Mouse (Mus musculus) heart, postnatal 25 days (tissue): Measurements from ENCODE around the gene Stk16. TPM values are rescaled to one million over a fixed set of nuclear protein-coding genes. Genes with fewer than 3 reads are reported as not detected.

Experiments
- DNase-seq: peaks from one replicate; pipeline ENCODE4 v3.0.0; 2022; ENCODE audit warnings: low spot score
- intact Hi-C: fragments of 180-260 bp; cut with DNase I; formaldehyde crosslinking; loops from one replicate; pipeline ENCODE4 v1.15.1; 2025
- total RNA-seq, 2 experiments: library from RNA; stranded (reverse); gene quantifications; 2 replicates each; pipeline ENCODE4 v1.2.3; 2021

Stk16 gene
- 10 to 100 TPM; 45.2 to 48.8 TPM for total RNA-seq

DNA sequence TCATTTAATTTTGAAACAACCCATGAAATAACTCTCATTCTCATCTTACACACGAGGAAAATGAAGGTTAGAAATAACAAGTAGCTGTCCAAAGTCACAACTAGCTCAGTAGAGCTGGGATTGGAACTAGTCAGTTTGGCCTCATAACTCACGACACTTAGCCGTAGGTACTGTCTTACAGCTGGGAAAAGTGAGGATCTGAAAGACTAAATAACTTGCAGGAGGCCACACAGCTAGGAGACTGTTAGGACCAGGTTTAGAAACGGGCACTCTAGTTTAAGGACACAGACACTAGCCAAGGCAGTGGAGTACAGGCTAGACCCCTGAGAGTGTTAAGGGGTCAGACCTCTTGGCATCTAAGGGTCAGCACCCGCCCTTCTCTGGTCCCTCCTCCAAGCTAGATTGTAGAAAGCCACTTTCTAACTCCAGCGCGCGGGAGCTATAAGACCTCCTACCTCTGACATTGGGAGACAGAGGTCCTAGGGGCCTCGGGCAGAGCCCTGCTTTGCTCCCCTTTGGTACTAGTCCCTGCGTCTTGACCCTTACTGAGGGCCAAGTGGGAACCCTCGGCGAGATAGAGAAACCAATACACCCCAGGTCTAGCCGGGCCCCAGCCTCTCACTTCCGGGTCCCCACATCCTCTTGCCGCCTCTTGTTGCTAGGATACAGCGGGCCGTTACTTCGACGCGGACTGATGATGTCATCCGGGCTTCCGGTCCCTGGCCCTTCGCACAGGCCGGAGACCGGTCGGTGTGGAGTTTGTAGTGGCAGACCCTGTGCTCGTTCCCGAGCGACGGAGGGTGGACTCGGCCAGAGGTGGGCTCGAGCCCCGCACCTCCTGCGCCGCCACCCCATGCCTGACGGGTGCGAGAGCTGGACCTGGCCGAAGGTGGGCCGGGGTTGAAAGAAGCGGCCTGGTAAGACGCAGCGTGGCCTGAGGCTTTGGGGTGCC lies at the start of gene Stk16, which contains the start of gene Glb1l:
Gene Stk16, plus strand, starts transcription at position 703 of the 952 bp plus-strand sequence.
Gene Glb1l, minus strand, starts transcription at position 678 of the 952 bp plus-strand sequence.
- intact Hi-C loops = loop anchor here (2.0 kb wide), 1 partner anchor 40 kb away; no protein-coding TSS in a partner anchor
- peak; percentile 92 for DNase-seq

DNA sequence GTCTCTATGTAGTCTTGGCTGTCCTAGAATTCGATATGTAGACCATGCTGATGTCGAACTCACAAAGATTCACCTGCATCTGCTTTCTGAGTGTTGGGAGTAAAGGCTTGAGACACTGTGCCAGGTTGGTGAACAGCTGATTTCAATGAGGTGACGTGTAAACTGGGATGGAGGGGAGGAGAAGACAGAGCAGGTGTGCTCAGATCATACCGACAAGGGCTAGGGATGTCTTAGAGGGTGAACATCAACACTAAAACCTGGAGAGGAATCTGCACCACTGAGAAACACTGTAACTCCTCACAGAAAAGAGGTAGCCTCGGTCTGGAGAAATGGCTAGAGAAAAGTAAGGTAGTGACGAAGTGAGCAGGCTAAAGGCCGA lies 42.6 kb upstream of the Stk16 start:
- intact Hi-C loops = loop anchor here (2.0 kb wide), 1 partner anchor 25 kb away; the partner anchor contains the start of genes Cnppd1 and Retreg2
- no peak for DNase-seq

DNA sequence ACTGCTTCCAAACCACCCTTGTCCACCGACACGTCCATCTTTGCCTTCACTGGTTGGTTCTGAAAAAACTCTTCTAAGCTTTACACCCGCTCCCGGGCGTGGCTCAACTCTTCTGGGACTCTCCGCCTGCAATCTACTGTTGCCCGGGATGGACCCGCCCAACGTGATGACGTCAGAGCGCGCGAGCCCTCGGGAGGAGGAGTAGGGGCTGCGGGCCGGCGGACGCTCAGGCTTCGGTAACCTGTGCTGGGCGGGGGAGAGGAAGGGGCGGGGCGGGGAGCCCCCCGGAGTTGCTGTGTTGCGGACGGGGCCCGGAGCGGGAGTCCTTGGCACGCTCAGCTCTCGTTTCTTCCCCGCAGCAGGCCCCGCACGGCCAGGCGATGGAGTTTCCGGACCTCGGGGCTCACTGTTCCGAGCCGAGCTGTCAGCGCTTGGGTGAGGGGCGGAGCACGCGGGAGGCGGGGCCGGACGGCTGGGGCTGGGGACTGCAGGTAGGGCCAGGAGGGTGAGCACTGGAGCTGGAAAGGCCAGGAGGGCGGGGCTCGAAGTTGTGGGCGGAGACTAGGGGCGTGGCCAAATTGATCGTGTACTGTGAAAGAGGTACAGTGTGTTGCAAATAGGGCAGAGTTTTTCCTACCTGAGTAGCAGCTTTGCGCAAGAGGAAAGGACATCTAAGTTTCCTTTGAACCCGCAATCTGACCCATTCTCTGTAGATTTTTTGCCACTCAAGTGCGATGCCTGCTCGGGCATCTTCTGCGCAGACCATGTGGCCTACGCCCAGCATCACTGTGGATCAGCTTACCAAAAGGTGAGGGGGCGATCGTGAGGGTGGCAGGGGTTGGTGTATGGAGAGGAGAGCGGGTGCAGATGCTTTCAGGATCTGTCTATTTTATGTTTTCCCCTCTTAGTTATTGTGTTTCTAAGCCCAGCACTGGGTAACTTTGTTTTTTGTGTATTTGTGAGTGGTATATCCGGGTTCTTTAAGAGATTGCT lies 41.9 kb upstream of the Stk16 start, which contains the start of gene Zfand2b:
Gene Zfand2b, plus strand, starts transcription at position 175 of the 993 bp plus-strand sequence.
- intact Hi-C loops = loop anchor here (2.0 kb wide), 1 partner anchor 26 kb away; the partner anchor contains the start of genes Cnppd1 and Retreg2
- peak; percentile 94 for DNase-seq

DNA sequence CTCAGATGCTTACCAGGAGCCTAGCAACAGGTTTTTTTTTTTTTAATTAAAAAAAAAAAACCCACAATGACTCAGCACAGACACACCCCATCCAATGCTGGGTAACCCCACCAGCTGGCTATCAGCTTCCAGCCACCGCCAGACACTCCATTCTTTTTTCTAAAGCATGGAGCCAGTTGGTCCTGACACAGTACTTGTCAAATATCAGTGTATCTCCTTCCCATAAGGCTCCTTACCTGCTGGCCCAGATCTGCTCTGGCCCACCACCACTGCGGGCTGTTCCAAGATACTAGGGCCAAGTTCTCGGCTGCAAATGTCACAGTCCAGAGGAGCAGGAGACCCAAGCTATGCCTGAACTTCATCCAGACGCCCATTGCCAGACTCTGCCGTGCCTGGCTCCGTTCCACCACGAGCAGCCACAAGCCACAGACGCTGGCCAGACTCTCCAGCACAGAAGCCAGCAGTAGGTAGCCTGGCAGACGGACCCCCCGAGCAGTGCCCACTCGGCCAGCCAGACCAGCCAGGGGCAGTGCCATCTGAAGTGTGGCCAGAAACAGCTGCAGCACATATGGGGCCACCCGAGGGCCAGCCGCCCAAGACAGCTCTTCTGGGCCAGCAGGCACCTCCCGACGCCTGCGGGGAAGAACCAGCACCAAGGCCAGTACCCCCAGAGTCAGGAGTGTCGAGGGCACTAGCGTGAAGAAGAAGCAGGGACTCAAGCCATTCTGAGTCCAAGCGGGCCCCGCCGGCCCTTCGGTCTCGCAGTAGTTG lies 31.1 kb upstream of the Stk16 start:
- no peak for DNase-seq
- intact Hi-C loops = no loop called here

DNA sequence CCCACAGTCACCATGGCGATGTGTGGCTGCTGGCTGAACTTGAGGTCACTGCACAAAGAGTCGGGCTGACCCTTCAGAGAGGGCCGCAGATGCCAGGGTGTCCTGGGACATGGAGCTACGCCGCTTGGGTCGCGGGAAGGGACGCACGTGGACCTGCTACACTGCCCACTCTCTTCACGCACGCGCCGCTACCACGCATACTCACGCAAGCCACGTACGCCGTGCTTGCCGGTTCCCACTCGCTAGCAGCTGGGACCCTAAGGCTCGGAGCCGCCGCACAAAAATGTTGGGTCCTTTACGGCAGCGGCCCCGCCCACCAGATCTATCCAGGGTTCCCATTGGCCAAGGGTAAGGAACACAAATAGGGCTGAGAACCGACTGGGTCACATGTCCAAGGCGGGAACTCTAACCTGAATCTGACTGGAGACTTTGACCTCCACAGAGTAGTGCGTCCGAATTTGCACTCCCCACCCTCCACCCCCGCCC lies 30.5 kb upstream of the Stk16 start, which contains the start of gene Abcb6:
Gene Abcb6, minus strand, starts transcription at position 288 of the 486 bp plus-strand sequence.
- intact Hi-C loops = no loop called here
- DNase-seq = peak; percentile 76

DNA sequence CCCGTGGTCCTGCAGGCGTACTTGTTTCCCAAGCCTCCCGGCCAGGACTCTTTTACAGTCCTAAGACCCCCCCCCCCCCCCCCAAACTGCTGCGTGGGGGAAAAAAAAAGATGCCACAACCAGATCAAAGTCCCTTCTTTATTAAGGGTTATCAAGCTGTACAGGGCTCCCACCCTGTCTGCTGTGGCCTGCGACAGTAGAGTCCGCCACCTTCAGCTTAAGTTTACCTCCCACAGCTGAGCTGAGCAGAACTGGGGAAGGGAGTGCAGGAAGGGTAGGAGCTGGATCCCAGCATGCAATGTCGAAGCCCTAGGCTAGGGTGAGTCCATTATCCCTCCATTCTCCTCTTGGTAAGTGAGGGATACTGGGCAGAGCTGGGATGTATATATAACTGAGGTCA lies 29.9 kb upstream of the Stk16 start:
- DNase-seq = no peak
- intact Hi-C loops = no loop called here

DNA sequence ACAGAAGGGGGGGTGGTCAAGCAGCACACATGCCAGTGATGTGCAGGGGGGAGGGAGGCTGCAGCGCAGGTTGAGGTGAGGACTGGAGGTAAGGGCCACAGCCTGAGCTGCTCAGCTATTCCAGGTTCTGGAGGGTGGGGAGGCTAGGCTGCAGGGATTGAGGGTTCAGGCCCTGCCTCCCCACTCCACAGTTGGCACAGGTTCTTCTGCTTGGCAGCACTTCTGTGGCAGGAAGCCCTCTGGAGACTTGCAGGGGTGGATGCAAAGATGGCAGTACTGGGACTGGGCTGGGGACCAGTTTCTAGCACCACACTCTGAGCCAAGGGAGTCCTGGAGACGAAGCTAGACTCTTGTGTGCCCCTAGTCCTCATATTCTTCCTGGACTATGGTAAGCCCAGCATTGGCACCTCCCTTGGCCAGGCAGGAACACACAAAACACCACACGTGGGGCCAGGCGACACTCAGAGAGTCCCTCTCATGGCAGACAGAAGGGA lies 29.2 kb upstream of the Stk16 start:
- DNase-seq = no peak
- intact Hi-C loops = no loop called here

DNA sequence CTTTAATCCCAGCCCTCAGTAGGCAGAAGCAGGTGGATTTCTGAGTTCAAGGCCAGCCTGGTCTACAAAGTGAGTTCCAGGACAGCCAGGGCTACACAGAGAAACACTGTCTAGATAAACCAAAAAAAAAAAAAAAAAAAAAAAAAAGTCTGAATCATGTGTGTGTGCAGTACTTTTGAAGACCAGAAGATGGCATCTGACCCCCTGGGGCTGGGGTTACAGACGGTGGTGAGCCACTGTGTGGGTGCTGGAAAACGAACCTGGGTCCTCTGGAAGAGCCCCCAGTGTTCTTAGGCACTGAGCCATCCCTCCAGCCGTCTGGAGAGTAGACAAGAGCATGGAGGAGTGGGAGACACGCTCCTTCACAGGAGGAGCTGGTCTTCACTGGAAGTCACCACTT lies 28.5 kb upstream of the Stk16 start:
- no peak for DNase-seq
- intact Hi-C loops = no loop called here

DNA sequence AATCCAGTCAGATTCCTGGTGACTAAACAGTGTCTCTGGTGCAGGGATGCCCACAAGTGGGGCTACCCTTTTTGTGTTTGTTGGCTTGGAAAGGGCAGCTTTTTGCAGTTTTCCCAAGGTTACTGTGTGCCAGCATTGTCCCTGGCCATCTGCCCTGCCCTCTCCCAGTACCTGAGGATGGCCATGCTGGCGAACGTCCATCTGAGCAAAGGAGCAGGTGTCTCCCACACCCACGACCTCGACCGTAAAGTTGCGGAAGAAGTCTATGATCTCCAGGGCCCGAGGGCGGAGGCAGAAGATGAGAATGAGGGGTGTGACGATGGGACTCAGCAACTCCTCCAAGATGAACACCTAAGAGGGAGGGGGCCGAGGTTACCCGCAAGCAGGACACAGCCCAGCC lies 25.1 kb upstream of the Stk16 start:
- DNase-seq = no peak
- intact Hi-C loops = no loop called here

DNA sequence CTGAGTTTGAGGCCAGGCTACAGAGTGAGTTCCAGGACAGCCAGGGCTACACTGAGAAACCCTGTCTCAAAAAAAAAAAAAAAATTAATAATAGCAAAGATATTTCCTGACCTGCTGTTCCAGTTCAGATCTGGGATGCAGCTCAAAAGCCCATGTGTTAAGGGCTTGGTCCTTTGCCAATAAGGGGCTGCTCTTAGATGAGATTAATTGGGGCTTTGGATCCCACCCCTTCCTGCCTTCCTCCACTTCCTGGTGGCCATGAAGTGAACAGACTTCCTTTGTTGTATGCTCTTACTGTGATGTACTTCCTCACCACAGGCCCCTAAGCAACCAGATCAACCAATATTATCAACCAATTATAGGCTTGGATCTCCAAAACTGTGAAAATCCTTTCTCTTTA lies 23.5 kb upstream of the Stk16 start:
- no peak for DNase-seq
- intact Hi-C loops = loop anchor here (2.0 kb wide), 1 partner anchor 16 kb away; no protein-coding TSS in a partner anchor

DNA sequence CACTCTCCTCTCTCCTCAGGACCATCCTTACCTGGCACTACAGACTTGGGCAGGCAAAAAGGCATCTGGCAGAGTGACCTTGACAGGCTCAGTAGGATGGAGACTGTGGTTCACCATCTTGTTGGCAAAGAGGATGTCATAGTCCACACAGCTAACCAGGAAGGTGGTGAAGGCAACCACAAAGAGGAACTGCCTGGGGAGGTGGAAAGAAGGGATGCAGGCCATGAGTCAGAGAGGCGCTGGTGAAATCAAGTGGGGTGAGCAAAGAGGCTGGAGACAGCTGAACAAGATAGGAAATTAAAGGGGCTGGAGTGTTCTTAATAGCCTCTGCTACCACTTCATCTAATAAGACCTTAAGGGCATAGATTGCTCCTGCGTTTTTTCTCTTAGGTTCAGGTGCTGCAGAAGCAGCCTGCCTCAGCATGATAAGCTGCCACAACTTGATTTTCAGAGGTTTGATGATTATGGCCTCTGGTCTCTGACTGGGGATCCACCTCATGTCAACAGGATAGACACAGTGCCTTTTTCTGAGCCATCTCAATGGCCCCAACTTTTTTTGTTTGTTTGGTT lies 22.6 kb upstream of the Stk16 start:
- no peak for DNase-seq
- intact Hi-C loops = loop anchor here (2.0 kb wide), 1 partner anchor 17 kb away; no protein-coding TSS in a partner anchor

DNA sequence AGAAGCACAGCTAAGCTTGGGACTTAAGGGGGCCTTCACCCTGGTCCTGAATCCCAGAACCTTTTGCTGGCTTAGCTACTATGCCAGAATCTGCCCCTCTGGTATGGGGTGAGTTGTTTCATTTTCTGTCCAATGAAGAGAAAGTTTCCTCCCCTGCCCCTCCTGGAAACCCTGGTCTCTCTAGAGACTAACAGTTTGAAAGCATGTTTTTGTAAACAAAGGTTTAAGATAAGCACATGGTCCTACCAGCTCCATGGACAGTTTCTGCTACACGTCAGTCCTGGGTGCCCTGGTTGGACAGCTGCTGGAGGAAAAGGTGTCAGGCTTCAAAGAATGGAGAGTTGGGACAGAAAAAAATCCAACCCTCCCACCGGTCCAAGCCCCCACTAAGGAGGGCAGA lies 20.1 kb upstream of the Stk16 start:
- intact Hi-C loops = no loop called here
- no peak for DNase-seq

DNA sequence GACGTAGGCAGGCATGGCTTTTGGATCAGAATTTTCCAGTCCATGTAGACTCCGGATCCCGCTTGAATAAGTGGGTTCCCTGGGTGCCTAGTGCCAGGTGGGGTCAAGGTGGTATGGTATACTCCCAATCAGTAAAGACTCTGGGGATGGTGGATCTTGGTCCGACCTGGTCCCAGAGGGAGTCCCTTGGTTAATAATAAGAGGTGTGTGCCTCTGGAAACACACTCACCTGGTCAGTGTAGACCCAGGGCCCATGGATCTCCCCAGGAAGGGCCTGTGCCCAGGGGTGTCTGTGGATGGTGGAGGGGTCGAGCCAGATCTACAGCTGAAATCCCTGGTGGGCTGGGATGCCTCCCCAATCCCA lies 19.4 kb upstream of the Stk16 start:
- intact Hi-C loops = no loop called here
- no peak for DNase-seq

DNA sequence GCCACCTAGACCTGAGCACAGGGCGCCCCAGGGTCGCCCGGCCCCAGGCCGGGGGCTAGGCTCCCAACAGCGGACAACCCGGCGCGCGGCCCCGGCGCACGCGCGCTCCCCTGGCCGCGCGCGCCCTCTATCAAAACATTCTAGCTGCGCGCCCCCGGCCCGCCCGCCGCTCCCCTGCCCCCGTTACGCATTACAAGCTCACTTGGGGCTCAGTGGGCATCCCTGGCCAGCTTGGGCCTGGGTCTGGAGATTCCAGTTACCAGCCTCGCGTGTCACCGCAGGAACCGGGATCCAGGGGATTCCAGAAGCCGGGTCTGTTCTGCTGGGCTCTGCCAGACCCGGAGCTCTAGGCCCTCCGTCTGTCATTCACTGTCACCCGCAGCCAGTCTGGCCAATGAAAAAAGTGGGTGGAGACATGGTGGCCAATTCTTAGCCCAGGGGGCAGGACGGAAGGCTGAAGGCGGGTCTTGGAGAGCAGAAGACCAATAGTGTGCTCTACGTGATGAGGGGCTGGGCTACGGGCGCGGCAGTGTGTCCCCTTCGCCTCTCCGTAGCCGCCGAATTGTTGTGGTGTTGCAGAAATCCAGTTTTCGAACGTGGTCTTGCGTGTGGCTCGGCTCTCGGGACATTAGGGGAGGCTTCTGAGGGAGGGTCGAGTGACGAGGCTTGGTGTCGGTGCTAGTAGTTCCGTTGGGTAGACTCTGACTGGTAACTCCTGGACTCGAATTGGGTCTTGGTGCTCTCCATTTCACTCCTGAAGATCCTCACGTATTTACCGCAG lies 18.8 kb upstream of the Stk16 start, which contains the start of the genes Ankzf1 and Atg9a:
Gene Ankzf1, plus strand, starts transcription at position 530 of the 781 bp plus-strand sequence.
Gene Atg9a, minus strand, starts transcription at position 575 of the 781 bp plus-strand sequence.
- intact Hi-C loops = loop anchor here (2.0 kb wide), 1 partner anchor 17 kb away; no protein-coding TSS in a partner anchor
- DNase-seq = peak; percentile 98

DNA sequence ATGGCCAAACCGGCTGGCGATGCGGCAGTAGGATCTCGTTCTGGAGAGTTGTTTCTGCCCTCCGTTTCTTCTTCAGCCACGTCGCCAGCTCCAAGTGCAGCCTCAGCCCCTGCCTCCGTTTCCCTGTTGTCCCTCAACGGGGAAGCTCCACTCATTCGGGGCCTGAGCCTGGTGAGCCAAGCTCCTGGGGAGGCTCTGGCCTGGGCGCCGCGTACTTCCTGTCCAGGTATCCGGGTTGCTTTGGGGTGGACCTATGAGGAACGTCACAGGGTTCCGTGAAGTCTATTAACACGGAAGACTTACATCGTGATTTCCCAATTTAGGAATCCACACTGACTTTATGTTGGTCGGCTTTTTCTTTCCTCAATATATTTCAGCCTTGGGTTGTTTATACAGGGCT lies 18.2 kb upstream of the Stk16 start:
- no peak for DNase-seq
- intact Hi-C loops = loop anchor here (2.0 kb wide), 1 partner anchor 16 kb away; no protein-coding TSS in a partner anchor

DNA sequence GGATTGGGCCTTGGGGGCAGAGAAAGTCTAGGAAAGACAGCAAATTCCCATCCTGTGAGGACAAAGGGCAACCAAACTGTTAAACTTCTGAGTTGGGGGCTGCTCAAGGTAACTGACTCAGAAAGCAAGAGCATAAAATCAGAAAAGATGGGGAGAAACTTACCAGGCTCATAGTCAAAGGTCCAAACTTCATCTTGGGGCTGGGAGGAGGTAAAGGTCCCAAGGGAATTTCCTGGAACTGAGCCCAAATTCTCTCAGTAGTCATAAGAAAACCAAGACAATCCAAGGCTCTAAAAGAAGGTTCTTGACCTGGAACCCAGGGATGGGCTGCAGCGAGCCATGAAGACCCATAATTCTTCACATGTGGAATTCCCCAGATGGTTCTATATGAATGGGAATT lies 9.4 kb upstream of the Stk16 start:
- no peak for DNase-seq
- intact Hi-C loops = no loop called here

DNA sequence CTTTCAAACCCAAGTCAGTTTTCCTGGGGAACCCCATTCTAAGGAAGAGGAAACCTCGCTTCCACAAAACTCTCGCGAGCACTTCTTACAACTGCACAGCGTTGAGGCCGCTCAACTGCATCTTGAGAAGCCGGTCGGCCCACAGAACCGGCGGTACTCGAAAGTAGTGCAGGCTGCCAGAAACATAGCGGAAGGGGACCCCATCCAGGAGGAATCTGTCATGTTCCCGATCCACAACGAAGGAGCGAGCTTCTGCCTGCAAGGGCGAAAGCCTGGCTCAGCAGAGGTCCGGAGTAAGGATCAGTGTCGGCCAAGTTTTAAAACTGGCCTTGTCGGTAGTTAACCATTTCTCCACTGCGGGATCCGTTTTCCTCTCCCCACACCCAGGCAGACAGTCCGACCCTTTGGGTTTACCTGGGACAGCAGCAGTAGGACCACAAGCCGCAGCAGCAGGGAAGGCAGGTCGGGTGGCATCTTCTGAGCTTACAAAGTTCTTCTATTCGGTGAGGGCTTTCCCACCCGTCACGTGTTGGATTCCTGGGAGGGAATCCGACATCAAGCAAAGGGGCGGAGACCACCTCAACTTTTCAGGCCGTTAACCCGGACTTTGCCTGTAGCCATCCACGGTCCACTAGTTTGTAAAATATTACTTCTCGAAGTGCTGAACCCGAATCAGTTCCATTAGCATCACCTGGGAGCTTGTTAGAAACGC lies 1.5 kb upstream of the Stk16 start:
- intact Hi-C loops = loop anchor here (2.0 kb wide), 1 partner anchor 16 kb away; the partner anchor contains the start of genes Ankzf1 and Atg9a
- no peak for DNase-seq
